Mouse (Mus musculus): ENCODE results near the gene Clec16a.

DNA sequence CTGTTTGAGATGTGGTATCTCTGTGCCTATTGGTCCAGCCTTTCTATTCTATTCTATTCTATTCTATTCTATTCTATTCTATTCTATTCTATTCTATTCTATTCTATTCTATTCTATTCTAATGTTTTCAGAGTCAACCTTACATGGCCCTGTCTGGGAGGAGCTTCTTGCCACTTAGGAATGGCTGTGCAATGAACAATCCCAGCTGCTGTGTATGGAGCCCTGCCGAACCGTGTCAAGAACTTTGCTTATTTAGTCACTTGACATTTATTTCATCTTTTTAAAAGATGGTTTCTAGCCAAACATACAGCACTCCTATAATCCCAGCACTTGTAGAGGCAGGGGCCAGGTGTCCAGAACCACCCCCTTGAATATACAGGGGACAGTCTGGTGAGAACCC is 219.2 kb downstream of the Clec16a start:
- TF ChIP-seq EP300 (IDR thresholded peaks at IDR 0.05; ENCODE audit: low read depth) (no peak), CTCF (IDR thresholded peaks at IDR 0.05; ENCODE audit: low read depth) (no peak)
